Mouse (Mus musculus): ENCODE results near the gene Eri3. TPM values are rescaled to one million over a fixed set of nuclear protein-coding genes. Genes with fewer than 3 reads are reported as not detected.

Eri3 gene
- polyA plus RNA-seq, 1 experiment from 2014 or later, result 267 TPM

DNA sequence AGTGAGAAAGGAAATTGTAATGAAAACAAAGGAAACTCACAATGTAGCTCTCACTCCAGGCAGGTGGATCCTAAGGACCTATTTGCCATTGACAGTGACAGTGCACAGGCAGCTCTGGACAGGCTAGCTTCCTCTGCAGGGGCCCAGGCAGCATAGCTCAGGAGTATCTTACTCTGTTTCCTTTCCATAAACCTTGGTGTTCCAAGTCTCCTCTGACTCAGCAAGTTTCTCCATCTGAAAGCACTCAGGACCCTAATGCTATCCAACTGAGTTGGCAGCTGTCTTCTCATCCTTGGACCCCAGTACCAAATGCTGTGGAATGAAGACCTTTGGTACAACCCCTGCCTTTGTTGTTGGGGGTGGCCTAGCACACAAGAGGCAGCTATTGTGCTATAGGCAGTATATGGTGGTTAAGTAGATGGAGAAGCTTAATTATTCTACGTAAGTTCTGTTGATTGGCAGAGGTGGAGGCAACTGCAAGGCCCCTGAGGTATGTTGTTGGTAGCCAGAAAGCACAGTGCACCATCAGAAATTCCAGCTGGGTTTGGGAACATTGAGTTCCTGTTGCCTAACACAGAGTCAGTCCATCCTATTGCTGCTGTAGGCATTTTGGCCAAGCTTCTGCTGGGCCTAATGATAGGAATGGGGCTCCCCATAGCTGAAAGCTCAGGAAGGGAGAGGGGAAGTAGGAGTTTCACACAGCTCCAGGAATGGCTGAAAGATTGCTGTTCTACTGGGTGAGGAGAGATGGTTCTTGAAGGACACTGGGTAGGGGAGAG is 90.9 kb downstream of the Eri3 start:
- H3K9ac ChIP-seq (replicated peaks; ENCODE audit: low read length), result no peak overlapping the region
- H3K9me3 ChIP-seq (ENCODE audit: control insufficient read depth, low read length), result no peaks in the 10 kb centered on the region
- no peaks in the 10 kb centered on the region for H3K27me3 ChIP-seq (ENCODE audit: control insufficient read depth, insufficient read depth, low read length)
- no peak overlapping the region for H3K4me2 ChIP-seq (ENCODE audit: low read length)
- no peaks in the 10 kb centered on the region for H3K36me3 ChIP-seq (ENCODE audit: control insufficient read depth, insufficient read depth, low read length)
- H3K27ac ChIP-seq (replicated peaks; ENCODE audit: low read depth, low read length), result no peak overlapping the region
- DNase-seq (no peak), ATAC-seq (ENCODE audit: low FRiP score, low TSS enrichment) (no peak)
- H3K4me3 ChIP-seq (replicated peaks; ENCODE audit: low read depth, low read length), result no peak overlapping the region
- peaks cover 44% of the 10 kb centered on the region for H3K4me1 ChIP-seq (ENCODE audit: control insufficient read depth, insufficient read depth, low read length)
- whole genome bisulfite sequencing, result 91% methylated on average over 1 of the region's 1 CpGs

- H3K4me1 ChIP-seq (ENCODE audit: control insufficient read depth, insufficient read depth, low read length), result peaks cover 44% of the 10 kb centered on the region
- no peaks in the 10 kb centered on the region for H3K36me3 ChIP-seq (ENCODE audit: control insufficient read depth, insufficient read depth, low read length)
- no peaks in the 10 kb centered on the region for H3K27me3 ChIP-seq (ENCODE audit: control insufficient read depth, insufficient read depth, low read length)
- WGBS, result 89% methylated on average over 1 of the region's 1 CpGs
- H3K27ac ChIP-seq (replicated peaks; ENCODE audit: low read depth, low read length), result no peak overlapping the region
- no peak for DNase-seq
- no peaks in the 10 kb centered on the region for H3K9me3 ChIP-seq (ENCODE audit: control insufficient read depth, low read length)
- no peak overlapping the region for H3K9ac ChIP-seq (replicated peaks; ENCODE audit: low read length)
- H3K4me3 ChIP-seq (replicated peaks; ENCODE audit: low read depth, low read length), result no peak overlapping the region
- no peak for ATAC-seq (ENCODE audit: low FRiP score, low TSS enrichment)
- H3K4me2 ChIP-seq (ENCODE audit: low read length), result no peak overlapping the region
Observed at GRCm38 (mm10) chr4:117641804-117642203, 91.6 kb downstream of the Eri3 start.

DNA sequence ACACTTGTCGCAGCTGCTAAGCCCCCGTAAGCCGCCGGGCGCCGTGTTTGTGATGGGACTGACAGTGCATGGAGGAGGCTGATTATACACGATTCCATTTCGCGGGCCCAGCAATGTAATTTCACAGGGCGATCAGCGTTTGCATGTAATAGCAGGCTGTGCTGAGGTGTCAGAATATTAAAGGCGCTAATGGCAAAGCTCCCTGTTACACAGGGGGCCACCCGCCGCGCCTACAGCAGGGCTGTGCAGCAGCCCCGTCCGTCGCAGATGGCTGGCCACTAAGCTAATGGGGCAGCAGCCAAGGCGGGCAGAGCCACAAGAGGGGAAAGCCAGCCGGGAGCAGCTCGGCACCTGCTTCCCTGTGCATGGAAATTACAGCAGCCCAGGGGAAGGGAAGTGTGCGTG is 94.9 kb downstream of the Eri3 start:
- Histone ChIP-seq H3K4me2 (ENCODE audit: low read length) (peak overlapping the region; percentile 48), H3K9me3 (ENCODE audit: control insufficient read depth, low read length) (no peaks in the 10 kb centered on the region), H3K27me3 (ENCODE audit: control insufficient read depth, insufficient read depth, low read length) (no peaks in the 10 kb centered on the region), H3K4me1 (ENCODE audit: control insufficient read depth, insufficient read depth, low read length) (peaks cover 59% of the 10 kb centered on the region), H3K27ac (replicated peaks; ENCODE audit: low read depth, low read length) (peak overlapping the region; percentile 86), H3K9ac (replicated peaks; ENCODE audit: low read length) (peak overlapping the region; percentile 24), H3K36me3 (ENCODE audit: control insufficient read depth, insufficient read depth, low read length) (no peaks in the 10 kb centered on the region), H3K4me3 (replicated peaks; ENCODE audit: low read depth, low read length) (no peak overlapping the region)
- 2% methylated on average over 22 of the region's 22 CpGs for WGBS
- DNase-seq (peak; percentile 83), ATAC-seq (ENCODE audit: low FRiP score, low TSS enrichment) (peak; percentile 83)

DNA sequence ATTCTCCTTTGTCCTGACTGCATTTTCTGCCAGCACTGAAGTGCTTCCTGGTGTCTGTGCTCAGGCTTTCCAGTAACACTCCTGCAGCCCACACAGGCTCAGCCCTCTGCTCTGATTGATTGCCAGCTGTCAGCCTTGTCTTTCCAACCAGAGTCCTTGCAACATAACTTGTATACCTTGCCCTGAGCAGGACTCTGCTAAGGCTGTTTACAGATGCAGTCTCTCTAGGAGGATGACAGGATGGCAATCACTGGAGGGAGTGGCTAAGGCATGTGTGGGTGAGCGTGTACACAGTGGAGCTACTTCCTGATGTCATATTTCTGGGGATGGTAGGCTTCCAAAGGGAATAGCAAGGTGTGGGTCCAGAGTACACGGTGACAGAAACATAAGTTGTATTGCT is 95.7 kb downstream of the Eri3 start:
- 0 out of 2 replicates have a peak, but pooled peaks have one; percentile 5 for ATAC-seq (ENCODE audit: low FRiP score, low TSS enrichment)

GRCm38 (mm10) chr4:117646496-117646895 is 96.3 kb downstream of the Eri3 start:
- WGBS, result 22% methylated on average over 8 of the region's 8 CpGs
- no peak overlapping the region for H3K4me3 ChIP-seq (replicated peaks; ENCODE audit: low read depth, low read length)
- no peaks in the 10 kb centered on the region for H3K36me3 ChIP-seq (ENCODE audit: control insufficient read depth, insufficient read depth, low read length)
- H3K9me3 ChIP-seq (ENCODE audit: control insufficient read depth, low read length), result no peaks in the 10 kb centered on the region
- H3K4me2 ChIP-seq (ENCODE audit: low read length), result peak overlapping the region; percentile 33
- peak overlapping the region; percentile 86 for H3K27ac ChIP-seq (replicated peaks; ENCODE audit: low read depth, low read length)
- 0 out of 2 replicates have a peak, but pooled peaks have one; percentile 9 for ATAC-seq (ENCODE audit: low FRiP score, low TSS enrichment)
- H3K27me3 ChIP-seq (ENCODE audit: control insufficient read depth, insufficient read depth, low read length), result no peaks in the 10 kb centered on the region
- H3K9ac ChIP-seq (replicated peaks; ENCODE audit: low read length), result peak overlapping the region; percentile 24; the same call in 1 of the 2 replicates
- H3K4me1 ChIP-seq (ENCODE audit: control insufficient read depth, insufficient read depth, low read length), result peaks cover 58% of the 10 kb centered on the region
- DNase-seq, result peak; percentile 47

More for the DNA sequence above, 95.7 kb downstream of the Eri3 start:
- H3K27ac ChIP-seq (replicated peaks; ENCODE audit: low read depth, low read length), result peak overlapping the region; percentile 86
- no peaks in the 10 kb centered on the region for H3K36me3 ChIP-seq (ENCODE audit: control insufficient read depth, insufficient read depth, low read length)
- H3K9me3 ChIP-seq (ENCODE audit: control insufficient read depth, low read length), result no peaks in the 10 kb centered on the region
- no peaks in the 10 kb centered on the region for H3K27me3 ChIP-seq (ENCODE audit: control insufficient read depth, insufficient read depth, low read length)
- peak overlapping the region; percentile 24; the same call in 1 of the 2 replicates for H3K9ac ChIP-seq (replicated peaks; ENCODE audit: low read length)
- H3K4me1 ChIP-seq (ENCODE audit: control insufficient read depth, insufficient read depth, low read length), result peaks cover 56% of the 10 kb centered on the region
- no peak for DNase-seq
- WGBS, result 50% methylated on average over 2 of the region's 2 CpGs
- H3K4me2 ChIP-seq (ENCODE audit: low read length), result peak overlapping the region; percentile 48
- no peak overlapping the region for H3K4me3 ChIP-seq (replicated peaks; ENCODE audit: low read depth, low read length)

DNA sequence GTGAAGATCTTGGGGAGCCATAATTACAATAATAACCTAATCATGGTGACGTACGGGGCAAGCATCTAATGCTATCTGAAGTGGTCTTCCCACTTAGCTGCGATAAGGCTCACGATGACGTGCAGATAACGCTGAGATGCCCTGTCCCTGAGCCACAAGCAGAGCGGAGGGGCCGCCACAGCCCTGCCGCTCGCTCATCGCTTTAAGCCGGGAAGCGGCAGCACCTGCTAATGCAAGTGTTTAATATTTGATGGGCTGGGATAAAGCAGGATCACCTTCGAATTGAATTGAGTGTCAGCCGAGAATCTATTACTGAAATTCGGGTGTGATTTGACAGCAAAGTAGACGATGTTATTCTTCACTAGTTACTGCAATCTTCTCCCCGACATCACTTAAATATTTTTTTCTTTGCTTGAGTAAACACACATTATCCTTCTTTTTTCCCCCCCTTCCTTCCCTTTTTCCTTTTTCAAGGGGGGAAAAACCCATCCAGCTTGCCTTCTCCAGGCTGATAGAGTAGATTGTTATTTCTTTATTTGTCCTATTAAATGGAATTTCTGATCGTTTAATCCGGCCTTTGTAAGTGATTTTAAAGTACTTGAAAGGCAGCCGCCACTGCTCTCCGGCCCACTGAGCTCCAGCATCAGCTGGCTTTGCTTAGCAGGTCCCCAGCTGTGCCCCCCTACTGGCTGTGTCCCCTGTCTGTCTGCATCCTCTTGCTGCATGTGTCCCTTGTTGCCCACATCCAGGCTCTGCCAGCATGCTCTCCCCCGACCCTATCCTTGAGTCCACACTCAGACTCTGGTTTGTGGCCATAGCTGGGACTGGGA is 97.0 kb downstream of the Eri3 start:
- H3K4me1 ChIP-seq (ENCODE audit: control insufficient read depth, insufficient read depth, low read length), result peaks cover 63% of the 10 kb centered on the region
- H3K4me3 ChIP-seq (replicated peaks; ENCODE audit: low read depth, low read length), result no peak overlapping the region
- peak overlapping the region; percentile 33 for H3K4me2 ChIP-seq (ENCODE audit: low read length)
- DNase-seq (peak; percentile 79), ATAC-seq (ENCODE audit: low FRiP score, low TSS enrichment) (no peak)
- no peaks in the 10 kb centered on the region for H3K36me3 ChIP-seq (ENCODE audit: control insufficient read depth, insufficient read depth, low read length)
- no peaks in the 10 kb centered on the region for H3K9me3 ChIP-seq (ENCODE audit: control insufficient read depth, low read length)
- H3K9ac ChIP-seq (replicated peaks; ENCODE audit: low read length), result peak overlapping the region; percentile 23; the same call in 1 of the 2 replicates
- no peaks in the 10 kb centered on the region for H3K27me3 ChIP-seq (ENCODE audit: control insufficient read depth, insufficient read depth, low read length)
- peak overlapping the region; percentile 86 for H3K27ac ChIP-seq (replicated peaks; ENCODE audit: low read depth, low read length)
- 9% methylated on average over 23 of the region's 23 CpGs for WGBS

DNA sequence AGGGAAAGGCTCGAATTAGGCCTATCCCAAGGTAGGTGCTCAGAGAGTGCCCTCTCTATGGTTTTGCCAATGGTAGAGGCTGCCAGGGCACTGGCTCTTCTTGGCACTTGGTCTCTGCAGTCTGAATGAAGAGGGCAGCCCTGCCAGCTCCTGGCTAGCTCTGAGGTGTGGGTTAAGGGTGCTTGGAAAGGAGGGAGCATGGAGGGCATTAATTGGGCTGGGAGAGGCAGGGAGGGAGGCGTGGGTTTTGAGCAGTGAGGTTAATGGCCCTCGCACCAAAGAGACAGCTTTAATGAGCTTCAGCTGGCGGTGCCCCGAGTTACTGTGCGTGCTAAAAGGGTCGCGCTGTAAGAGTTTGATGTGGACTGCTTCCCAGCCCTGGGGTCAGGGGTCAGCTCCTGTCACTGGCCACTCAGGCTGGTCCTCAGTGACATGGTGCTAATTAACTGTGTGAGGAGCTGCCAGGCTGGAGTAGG is 101.5 kb downstream of the Eri3 start:
- H3K36me3 ChIP-seq (ENCODE audit: control insufficient read depth, insufficient read depth, low read length), result no peaks in the 10 kb centered on the region
- H3K9me3 ChIP-seq (ENCODE audit: control insufficient read depth, low read length), result no peaks in the 10 kb centered on the region
- 0 out of 2 replicates have a peak overlapping the region, but pooled peaks have one; percentile 32 for H3K27ac ChIP-seq (replicated peaks; ENCODE audit: low read depth, low read length)
- no peak overlapping the region for H3K9ac ChIP-seq (replicated peaks; ENCODE audit: low read length)
- 20% methylated on average over 8 of the region's 8 CpGs for WGBS
- H3K27me3 ChIP-seq (ENCODE audit: control insufficient read depth, insufficient read depth, low read length), result no peaks in the 10 kb centered on the region
- ATAC-seq (ENCODE audit: low FRiP score, low TSS enrichment) (peak; percentile 18; the same call in 1 of the 2 replicates), DNase-seq (no peak)
- H3K4me1 ChIP-seq (ENCODE audit: control insufficient read depth, insufficient read depth, low read length), result peaks cover 62% of the 10 kb centered on the region
- no peak overlapping the region for H3K4me2 ChIP-seq (ENCODE audit: low read length)
- no peak overlapping the region for H3K4me3 ChIP-seq (replicated peaks; ENCODE audit: low read depth, low read length)

DNA sequence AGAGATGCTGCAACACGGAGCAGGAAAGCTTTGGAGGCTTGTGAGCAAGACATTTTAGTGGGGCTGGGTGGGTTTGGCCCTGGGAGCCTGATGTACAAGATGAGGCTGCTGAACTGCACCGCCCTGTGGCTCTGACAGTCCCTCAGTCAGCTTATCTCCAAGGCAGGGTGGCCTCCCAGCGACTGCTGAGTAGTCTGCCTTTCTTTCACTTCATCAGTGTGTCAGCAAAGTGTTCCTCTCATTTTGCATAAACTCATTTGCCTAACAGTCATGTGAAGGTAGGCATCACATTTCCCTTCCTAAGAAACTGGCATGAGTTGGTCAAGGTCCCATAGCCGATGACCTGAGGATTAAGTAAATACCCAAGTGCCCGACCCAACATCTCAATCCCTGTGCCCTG is 102.6 kb downstream of the Eri3 start:
- 34% methylated on average over 5 of the region's 5 CpGs for WGBS

More for the DNA sequence above, 102.6 kb downstream of the Eri3 start:
- H3K27me3 ChIP-seq (ENCODE audit: control insufficient read depth, insufficient read depth, low read length), result no peaks in the 10 kb centered on the region
- no peaks in the 10 kb centered on the region for H3K9me3 ChIP-seq (ENCODE audit: control insufficient read depth, low read length)
- no peak for DNase-seq
- no peak overlapping the region for H3K4me2 ChIP-seq (ENCODE audit: low read length)
- H3K27ac ChIP-seq (replicated peaks; ENCODE audit: low read depth, low read length), result no peak overlapping the region
- no peak overlapping the region for H3K4me3 ChIP-seq (replicated peaks; ENCODE audit: low read depth, low read length)
- H3K4me1 ChIP-seq (ENCODE audit: control insufficient read depth, insufficient read depth, low read length), result peaks cover 56% of the 10 kb centered on the region
- no peaks in the 10 kb centered on the region for H3K36me3 ChIP-seq (ENCODE audit: control insufficient read depth, insufficient read depth, low read length)
- no peak for ATAC-seq (ENCODE audit: low FRiP score, low TSS enrichment)
- H3K9ac ChIP-seq (replicated peaks; ENCODE audit: low read length), result no peak overlapping the region

All from midbrain, embryonic 14.5 days (tissue).